Mouse (Mus musculus): ENCODE data around the gene D17H6S53E. TPM values are rescaled to one million over a fixed set of nuclear protein-coding genes. Genes with fewer than 3 reads are reported as not detected.

The D17H6S53E gene
- polyA plus RNA-seq, 1 experiment from 2014 or later = 10.1 TPM

Other genes with a start within 250 kb of the D17H6S53E start
- gene Zbtb12, start 246.9 kb upstream of the D17H6S53E start, polyA plus RNA-seq (2015; fragmentation: Nextera tagmentation; extraction: Ambion mirVana) = 1.4 and 1.5 TPM in 2 replicates
- gene Gm20547, start 244.3 kb upstream of the D17H6S53E start, polyA plus RNA-seq (2015; fragmentation: Nextera tagmentation; extraction: Ambion mirVana) = not detected in 2 replicates
- 2.2 and 2.6 TPM in 2 replicates for gene C2, start 228.1 kb upstream of the D17H6S53E start, polyA plus RNA-seq (2015; fragmentation: Nextera tagmentation; extraction: Ambion mirVana)
- gene Ehmt2, start 227.9 kb upstream of the D17H6S53E start, polyA plus RNA-seq (2015; fragmentation: Nextera tagmentation; extraction: Ambion mirVana) = 39.5 and 41.5 TPM in 2 replicates
- gene Slc44a4, start 211.9 kb upstream of the D17H6S53E start, polyA plus RNA-seq (2015; fragmentation: Nextera tagmentation; extraction: Ambion mirVana) = 0.16 and 0.68 TPM in 2 replicates
- gene Neu1, start 195.1 kb upstream of the D17H6S53E start, polyA plus RNA-seq (2015; fragmentation: Nextera tagmentation; extraction: Ambion mirVana) = 20.1 and 20.4 TPM in 2 replicates
- 0.11 and 0.18 TPM in 2 replicates for gene Hspa1b, start 167.1 kb upstream of the D17H6S53E start, polyA plus RNA-seq (2015; fragmentation: Nextera tagmentation; extraction: Ambion mirVana)
- gene Gm20481, start 156.5 kb upstream of the D17H6S53E start, polyA plus RNA-seq (2015; fragmentation: Nextera tagmentation; extraction: Ambion mirVana) = not detected in 2 replicates
- gene Hspa1a, start 154.2 kb upstream of the D17H6S53E start, polyA plus RNA-seq (2015; fragmentation: Nextera tagmentation; extraction: Ambion mirVana) = 3.9 and 4.4 TPM in 2 replicates
- gene Hspa1l, start 153.7 kb upstream of the D17H6S53E start, polyA plus RNA-seq (2015; fragmentation: Nextera tagmentation; extraction: Ambion mirVana) = 3.1 and 4.2 TPM in 2 replicates
- gene Lsm2, start 144.5 kb upstream of the D17H6S53E start, polyA plus RNA-seq (2015; fragmentation: Nextera tagmentation; extraction: Ambion mirVana) = 132 and 134 TPM in 2 replicates
- gene Vars, start 125.4 kb upstream of the D17H6S53E start, polyA plus RNA-seq (2015; fragmentation: Nextera tagmentation; extraction: Ambion mirVana) = 69.9 and 75.0 TPM in 2 replicates
- gene Vwa7, start 109.8 kb upstream of the D17H6S53E start, polyA plus RNA-seq (2015; fragmentation: Nextera tagmentation; extraction: Ambion mirVana) = 0.27 and 0.34 TPM in 2 replicates
- gene Sapcd1, start 98.4 kb upstream of the D17H6S53E start, polyA plus RNA-seq (2015; fragmentation: Nextera tagmentation; extraction: Ambion mirVana) = 1.9 and 3.0 TPM in 2 replicates
- 3.5 and 3.7 TPM in 2 replicates for gene Msh5, start 79.6 kb upstream of the D17H6S53E start, polyA plus RNA-seq (2015; fragmentation: Nextera tagmentation; extraction: Ambion mirVana)
- gene Clic1, start 76.4 kb upstream of the D17H6S53E start, polyA plus RNA-seq (2015; fragmentation: Nextera tagmentation; extraction: Ambion mirVana) = 349 and 372 TPM in 2 replicates
- 171 and 193 TPM in 2 replicates for gene Ddah2, start 67.3 kb upstream of the D17H6S53E start, polyA plus RNA-seq (2015; fragmentation: Nextera tagmentation; extraction: Ambion mirVana)
- gene Ly6g6c, start 61.0 kb upstream of the D17H6S53E start, polyA plus RNA-seq (2015; fragmentation: Nextera tagmentation; extraction: Ambion mirVana) = 0.17 TPM in 1 of 2 replicates, not detected in the other
- 0.16 and 0.54 TPM in 2 replicates for gene Mpig6b, start 60.2 kb upstream of the D17H6S53E start, polyA plus RNA-seq (2015; fragmentation: Nextera tagmentation; extraction: Ambion mirVana)
- gene Ly6g6e, start 49.5 kb upstream of the D17H6S53E start, polyA plus RNA-seq (2015; fragmentation: Nextera tagmentation; extraction: Ambion mirVana) = 0.72 and 0.84 TPM in 2 replicates
- gene Ly6g6d, start 48.3 kb upstream of the D17H6S53E start, polyA plus RNA-seq (2015; fragmentation: Nextera tagmentation; extraction: Ambion mirVana) = 1.9 and 3.4 TPM in 2 replicates
- gene Ly6g6f, start 40.8 kb upstream of the D17H6S53E start, polyA plus RNA-seq (2015; fragmentation: Nextera tagmentation; extraction: Ambion mirVana) = 0.29 and 0.39 TPM in 2 replicates
- gene Abhd16a, start 37.1 kb upstream of the D17H6S53E start, polyA plus RNA-seq (2015; fragmentation: Nextera tagmentation; extraction: Ambion mirVana) = 80.9 and 83.3 TPM in 2 replicates
- 0.72 TPM in 1 of 2 replicates, not detected in the other for gene Ly6g5c, start 18.1 kb upstream of the D17H6S53E start, polyA plus RNA-seq (2015; fragmentation: Nextera tagmentation; extraction: Ambion mirVana)
- gene Ly6g5b, start 10.9 kb upstream of the D17H6S53E start, polyA plus RNA-seq (2015; fragmentation: Nextera tagmentation; extraction: Ambion mirVana) = 0.57 and 0.63 TPM in 2 replicates
- 13.6 and 14.9 TPM in 2 replicates for gene Gpank1, start 4.9 kb upstream of the D17H6S53E start, polyA plus RNA-seq (2015; fragmentation: Nextera tagmentation; extraction: Ambion mirVana)
- 224 and 232 TPM in 2 replicates for gene Csnk2b, start 4.3 kb upstream of the D17H6S53E start, polyA plus RNA-seq (2015; fragmentation: Nextera tagmentation; extraction: Ambion mirVana)
- gene Apom, start 5.7 kb downstream of the D17H6S53E start, polyA plus RNA-seq (2015; fragmentation: Nextera tagmentation; extraction: Ambion mirVana) = 0.60 and 0.89 TPM in 2 replicates
- 37.5 and 40.5 TPM in 2 replicates for gene Bag6, start 8.8 kb downstream of the D17H6S53E start, polyA plus RNA-seq (2015; fragmentation: Nextera tagmentation; extraction: Ambion mirVana)
- gene Prrc2a, start 38.5 kb downstream of the D17H6S53E start, polyA plus RNA-seq (2015; fragmentation: Nextera tagmentation; extraction: Ambion mirVana) = 103 and 113 TPM in 2 replicates
- 6.0 and 10.9 TPM in 2 replicates for gene Aif1, start 49.7 kb downstream of the D17H6S53E start, polyA plus RNA-seq (2015; fragmentation: Nextera tagmentation; extraction: Ambion mirVana)
- 7.9 and 8.2 TPM in 2 replicates for gene Lst1, start 62.1 kb downstream of the D17H6S53E start, polyA plus RNA-seq (2015; fragmentation: Nextera tagmentation; extraction: Ambion mirVana)
- gene Ltb, start 68.1 kb downstream of the D17H6S53E start, polyA plus RNA-seq (2015; fragmentation: Nextera tagmentation; extraction: Ambion mirVana) = 3.5 and 6.4 TPM in 2 replicates
- 0.20 and 0.33 TPM in 2 replicates for gene Tnf, start 75.6 kb downstream of the D17H6S53E start, polyA plus RNA-seq (2015; fragmentation: Nextera tagmentation; extraction: Ambion mirVana)
- gene Lta, start 79.0 kb downstream of the D17H6S53E start, polyA plus RNA-seq (2015; fragmentation: Nextera tagmentation; extraction: Ambion mirVana) = 0.27 and 0.79 TPM in 2 replicates
- gene Gm16181, start 94.5 kb downstream of the D17H6S53E start, polyA plus RNA-seq (2015; fragmentation: Nextera tagmentation; extraction: Ambion mirVana) = 0.41 and 1.2 TPM in 2 replicates
- 10.1 and 10.4 TPM in 2 replicates for gene Atp6v1g2, start 107.3 kb downstream of the D17H6S53E start, polyA plus RNA-seq (2015; fragmentation: Nextera tagmentation; extraction: Ambion mirVana)
- 8.4 and 8.8 TPM in 2 replicates for gene Nfkbil1, start 109.4 kb downstream of the D17H6S53E start, polyA plus RNA-seq (2015; fragmentation: Nextera tagmentation; extraction: Ambion mirVana)
- gene Ddx39b, start 115.4 kb downstream of the D17H6S53E start, polyA plus RNA-seq (2015; fragmentation: Nextera tagmentation; extraction: Ambion mirVana) = 256 and 260 TPM in 2 replicates
- 90.5 and 110 TPM in 2 replicates for gene H2-D1, start 136.4 kb downstream of the D17H6S53E start, polyA plus RNA-seq (2015; fragmentation: Nextera tagmentation; extraction: Ambion mirVana)
- gene H2-Q1, start 194.0 kb downstream of the D17H6S53E start, polyA plus RNA-seq (2015; fragmentation: Nextera tagmentation; extraction: Ambion mirVana) = not detected in 2 replicates
- 0.82 and 2.1 TPM in 2 replicates for gene H2-Q2, start 215.9 kb downstream of the D17H6S53E start, polyA plus RNA-seq (2015; fragmentation: Nextera tagmentation; extraction: Ambion mirVana)

Measured in heart, embryonic 16.5 days (tissue).